In genomic region chr13:43331721-43332444, GRCm38 (mm10) we compare ENCODE assay signal across 21 mouse cellular contexts. TPM values are rescaled to one million over a fixed set of nuclear protein-coding genes. Genes with fewer than 3 reads are reported as not detected.
DNase-seq lines count a peak whose midpoint lies in the region; ATAC-seq and TF ChIP-seq lines count a peak whose summit lies in the region.
"Had no signal": no experiment of that assay in that cellular context is flagged by ENCODE, and none has a peak within 500 bp of the region (broad histone marks: within the 10 kb centered on the region; RNA-seq: fewer than 3 reads in every experiment).

No protein-coding gene starts in this region.

- H3K9me3 ChIP-seq in lung, embryonic 14.5 days (ENCODE audit: low read depth, low read length), result no peaks in the 10 kb centered on the region
- no peaks in the 10 kb centered on the region for H3K9me3 ChIP-seq in limb, embryonic 15.5 days
- H3K9me3 ChIP-seq: heart, embryonic 15.5 days; hindbrain, embryonic 15.5 days; intestine, embryonic 15.5 days; limb, embryonic 12.5 days; midbrain, embryonic 10.5 days had no signal

- peaks cover 7% of the 10 kb centered on the region; the same call in 1 of the 2 replicates for H3K4me1 ChIP-seq in lung, embryonic 14.5 days (ENCODE audit: insufficient read depth)
- peaks cover 19% of the 10 kb centered on the region for H3K4me1 ChIP-seq in limb, embryonic 15.5 days
- H3K4me1 ChIP-seq: hindbrain, embryonic 15.5 days; intestine, embryonic 15.5 days; midbrain, embryonic 10.5 days had no signal

- no peaks in the 10 kb centered on the region for H3K36me3 ChIP-seq in lung, embryonic 14.5 days (ENCODE audit: insufficient read depth)
- H3K36me3 ChIP-seq in limb, embryonic 15.5 days, result no peaks in the 10 kb centered on the region
- H3K36me3 ChIP-seq: heart, embryonic 15.5 days; hindbrain, embryonic 15.5 days; intestine, embryonic 15.5 days; limb, embryonic 12.5 days; midbrain, embryonic 10.5 days had no signal

- H3K4me3 ChIP-seq in lung, embryonic 14.5 days (ENCODE audit: low read depth, low read length), result no peak overlapping the region
- no peak overlapping the region for H3K4me3 ChIP-seq in limb, embryonic 15.5 days
- H3K4me3 ChIP-seq: heart, embryonic 15.5 days; hindbrain, embryonic 15.5 days; intestine, embryonic 15.5 days; limb, embryonic 12.5 days; midbrain, embryonic 10.5 days had no signal

- no peak; the same call in 1 of the 2 replicates for ATAC-seq in lung, embryonic 14.5 days (ENCODE audit: insufficient read depth)
- 0 out of 2 replicates have a peak, but pooled peaks have one; percentile 29 for ATAC-seq in common myeloid progenitor, adult 5-6 weeks (replicated peaks; ENCODE audit: low read depth, poor library complexity, severe bottlenecking)
- no peak for ATAC-seq in limb, embryonic 15.5 days (ENCODE audit: insufficient number of reproducible peaks, low FRiP score, low TSS enrichment, low read depth)
- ATAC-seq: forebrain, embryonic 14.5 days; intestine, embryonic 15.5 days had no signal

- no peak overlapping the region for H3K9ac ChIP-seq in lung, embryonic 14.5 days
- H3K9ac ChIP-seq in limb, embryonic 15.5 days, result no peak overlapping the region
- H3K9ac ChIP-seq: heart, embryonic 15.5 days; hindbrain, embryonic 15.5 days; intestine, embryonic 15.5 days; limb, embryonic 12.5 days; liver, embryonic 14.5 days had no signal

- no peak for TF ChIP-seq CTCF in lung, embryonic 14.5 days (IDR thresholded peaks at IDR 0.05; ENCODE audit: low read depth)

- no peaks in the 10 kb centered on the region for H3K27me3 ChIP-seq in lung, embryonic 14.5 days (ENCODE audit: insufficient read depth, low read length)
- no peaks in the 10 kb centered on the region for H3K27me3 ChIP-seq in limb, embryonic 15.5 days
- H3K27me3 ChIP-seq: CH12.LX; heart, embryonic 15.5 days; hindbrain, embryonic 15.5 days; intestine, embryonic 15.5 days; limb, embryonic 12.5 days had no signal

- no peak overlapping the region for H3K27ac ChIP-seq in lung, embryonic 14.5 days (ENCODE audit: low read depth)
- H3K27ac ChIP-seq in limb, embryonic 15.5 days, result 0 out of 2 replicates have a peak overlapping the region, but pooled peaks have one; percentile 8
- H3K27ac ChIP-seq: heart, embryonic 15.5 days; hindbrain, embryonic 15.5 days; intestine, embryonic 15.5 days; limb, embryonic 12.5 days; liver, embryonic 14.5 days; macrophage; midbrain, embryonic 10.5 days had no signal

- no peak overlapping the region for H3K4me2 ChIP-seq in lung, embryonic 14.5 days
- no peak overlapping the region for H3K4me2 ChIP-seq in limb, embryonic 15.5 days
- H3K4me2 ChIP-seq: heart, embryonic 15.5 days; hindbrain, embryonic 15.5 days; intestine, embryonic 15.5 days; limb, embryonic 12.5 days had no signal

- peak; percentile 12 for DNase-seq in gastrocnemius, adult 18-20 months (ENCODE audit: low spot score)
- DNase-seq in gastrocnemius, postnatal 14 days, result no peak
- peak; percentile 39 for DNase-seq in lung, embryonic 14.5 days
- DNase-seq in lung, postnatal 25 days (ENCODE audit: low spot score), result no peak
- no peak for DNase-seq in layer of hippocampus, postnatal 36 days
- no peak for DNase-seq in heart, adult 11 months
- DNase-seq: cerebellum, adult 8-10 months; heart, postnatal 4 days; right cerebral cortex, postnatal 14 days; thymus, adult 18-20 months had no signal

- WGBS in lung, embryonic 14.5 days, result 32% methylated on average over 11 of the region's 11 CpGs
- WGBS in limb, embryonic 15.5 days, result 38% methylated on average over 11 of the region's 11 CpGs

- intact Hi-C loops in gastrocnemius, postnatal 14 days (cut with DNase I; ENCODE audit: low total_unique reads), result no loop called here

RNA-seq across cellular contexts. Expression of gene Gfod1, which starts 27.9 kb away (rescaled TPM):
- total RNA-seq in gastrocnemius, adult 18-20 months (2021), result 1 to 10 TPM; 4.7 to 6.8 TPM
- total RNA-seq in gastrocnemius, postnatal 14 days (2021), result 1 to 10 TPM; 5.2 to 5.3 TPM
- polyA plus RNA-seq in lung, embryonic 14.5 days (2014; fragmentation: Nextera tagmentation; extraction: Ambion mirVana), result 1.0 and 1.4 TPM in 2 replicates
- 7.4 and 11.2 TPM in 2 replicates for total RNA-seq in common myeloid progenitor, adult 5-6 weeks (2017)
- polyA plus RNA-seq in limb, embryonic 15.5 days (2015; fragmentation: Nextera tagmentation; extraction: Ambion mirVana), result 0.89 and 1.2 TPM in 2 replicates
- 100 to 1,000 TPM in 1 of 2 experiments, 10 to 100 TPM in 1; 98.0 to 109 TPM for total RNA-seq in layer of hippocampus, postnatal 36 days (2021)

RNA-seq across cellular contexts. Expression of gene Sirt5, which starts 33.4 kb away (rescaled TPM):
- 10 to 100 TPM; 17.1 to 22.1 TPM for total RNA-seq in gastrocnemius, adult 18-20 months (2021)
- total RNA-seq in gastrocnemius, postnatal 14 days (2021), result 10 to 100 TPM; 13.6 to 15.8 TPM
- 18.0 and 21.2 TPM in 2 replicates for polyA plus RNA-seq in lung, embryonic 14.5 days (2014; fragmentation: Nextera tagmentation; extraction: Ambion mirVana)
- total RNA-seq in common myeloid progenitor, adult 5-6 weeks (2017), result 9.7 and 10.9 TPM in 2 replicates
- polyA plus RNA-seq in limb, embryonic 15.5 days (2015; fragmentation: Nextera tagmentation; extraction: Ambion mirVana), result 24.3 and 25.7 TPM in 2 replicates
- total RNA-seq in layer of hippocampus, postnatal 36 days (2021), result 10 to 100 TPM; 16.9 to 18.8 TPM

Comparison
In these comparisons a context has a peak if more than half of its experiments do, and no peak if none do; other contexts are left out.
1. DNase-seq: peak in gastrocnemius, adult 18-20 months (single experiment) and lung, embryonic 14.5 days (single experiment); none in gastrocnemius, postnatal 14 days (single experiment), lung, postnatal 25 days (single experiment), layer of hippocampus, postnatal 36 days (0 of 2) and heart, adult 11 months (single experiment).